Mouse (Mus musculus): ENCODE measurements around the gene Rhebl1.

Gene Rhebl1

GRCm38 (mm10) chr15:98904692-98905091, 10.4 kb upstream of the Rhebl1 start:
- DNase-seq: peak; percentile 54

- DNase-seq: no peak
Measured at GRCm38 (mm10) chr15:98902600-98902999, 8.3 kb upstream of the Rhebl1 start.

DNA sequence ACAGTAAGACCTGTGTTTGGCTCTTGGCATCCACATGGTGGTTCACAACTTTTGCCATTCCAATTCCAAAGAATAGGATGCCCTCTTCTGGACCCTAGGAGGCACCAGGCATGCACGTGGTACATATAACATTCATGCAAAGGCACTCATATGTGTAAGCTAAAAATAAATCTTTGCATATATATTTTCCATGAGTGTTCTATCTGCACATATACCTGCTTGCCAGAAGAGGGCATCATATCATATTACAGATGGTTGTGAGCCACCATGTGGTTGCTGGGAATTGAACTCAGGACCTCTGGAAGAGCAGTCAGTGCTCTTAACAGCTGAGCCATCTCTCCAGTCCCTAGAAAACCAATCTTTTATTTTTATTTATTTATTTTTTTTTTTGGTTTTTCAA, 7.2 kb upstream of the Rhebl1 start:
- DNase-seq: no peak

- DNase-seq: peak; percentile 45
Measured at GRCm38 (mm10) chr15:98897928-98898800, 3.8 kb upstream of the Rhebl1 start, which contains the start of gene Dhh. Dhh (minus strand) TSS chr15:98898540.

GRCm38 (mm10) chr15:98897495-98897894, 3.2 kb upstream of the Rhebl1 start:
- peak; percentile 67 for DNase-seq

GRCm38 (mm10) chr15:98895635-98896589, 1.6 kb upstream of the Rhebl1 start:
- DNase-seq: peak; percentile 63

GRCm38 (mm10) chr15:98894746-98895634, 650 bp upstream of the Rhebl1 start:
- DNase-seq: peak; percentile 54

DNA sequence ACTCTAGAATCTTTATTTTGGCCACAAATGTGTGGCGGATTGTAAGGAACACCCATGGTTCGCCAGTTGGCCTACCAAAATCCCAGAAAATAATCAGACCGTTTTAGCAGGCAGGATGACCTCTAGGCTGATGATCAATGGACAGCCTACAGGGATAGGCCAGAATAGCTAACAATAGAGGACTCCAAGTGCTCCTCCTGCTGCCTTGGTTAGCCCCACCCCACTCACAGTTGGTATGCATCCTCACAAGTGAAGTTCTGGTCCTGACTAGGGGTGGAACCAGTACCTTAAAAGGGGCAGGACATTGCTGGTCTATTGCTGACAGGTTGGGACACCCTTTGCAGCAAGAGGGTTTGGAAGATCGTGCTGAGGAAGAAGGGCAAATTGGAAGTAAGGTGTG, 1.3 kb downstream of the Rhebl1 start:
- no peak for DNase-seq

- DNase-seq: peak; percentile 92
Measured at GRCm38 (mm10) chr15:98891907-98892606, 2.3 kb downstream of the Rhebl1 start.

- DNase-seq: no peak
Measured at GRCm38 (mm10) chr15:98891198-98891742, 3.1 kb downstream of the Rhebl1 start.

GRCm38 (mm10) chr15:98887526-98887925, 6.8 kb downstream of the Rhebl1 start:
- no peak for DNase-seq

DNA sequence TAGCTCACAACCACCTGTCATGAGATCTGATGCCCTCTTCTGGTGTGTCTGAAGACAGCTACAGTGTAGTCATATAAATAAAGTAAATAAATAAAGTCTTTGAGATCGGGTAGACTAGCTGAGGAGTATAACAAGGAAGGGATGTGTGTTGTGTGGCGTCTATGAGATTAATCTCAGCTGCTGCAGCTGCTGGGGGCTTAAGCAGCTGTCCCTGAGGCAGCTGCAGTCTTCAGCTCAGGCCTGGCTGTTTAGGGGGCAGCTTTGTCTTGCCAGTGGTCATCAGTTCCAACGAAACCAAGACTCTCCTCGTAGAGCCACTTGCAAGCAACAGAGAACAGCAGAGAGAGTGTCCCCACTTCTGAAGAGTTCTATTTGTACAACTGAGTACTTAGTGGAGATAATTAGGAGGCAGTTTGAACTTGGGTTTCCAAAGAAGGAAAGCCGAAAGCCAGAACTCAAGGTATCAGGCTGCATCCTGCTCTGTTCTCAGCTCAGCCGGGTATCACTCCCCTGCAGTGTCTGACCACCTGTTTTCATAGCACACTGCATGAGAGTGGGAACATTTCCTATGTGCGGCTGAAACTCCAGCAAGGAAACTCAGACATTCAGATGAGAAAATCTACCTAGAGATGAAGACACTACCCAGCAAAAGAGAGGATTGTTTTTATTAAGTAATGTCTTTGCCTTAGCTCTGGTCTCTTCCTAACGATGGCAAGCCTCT, 7.5 kb downstream of the Rhebl1 start:
- no peak for DNase-seq

- no peak for DNase-seq
Measured at GRCm38 (mm10) chr15:98884106-98884505, 10.2 kb downstream of the Rhebl1 start.

DNA sequence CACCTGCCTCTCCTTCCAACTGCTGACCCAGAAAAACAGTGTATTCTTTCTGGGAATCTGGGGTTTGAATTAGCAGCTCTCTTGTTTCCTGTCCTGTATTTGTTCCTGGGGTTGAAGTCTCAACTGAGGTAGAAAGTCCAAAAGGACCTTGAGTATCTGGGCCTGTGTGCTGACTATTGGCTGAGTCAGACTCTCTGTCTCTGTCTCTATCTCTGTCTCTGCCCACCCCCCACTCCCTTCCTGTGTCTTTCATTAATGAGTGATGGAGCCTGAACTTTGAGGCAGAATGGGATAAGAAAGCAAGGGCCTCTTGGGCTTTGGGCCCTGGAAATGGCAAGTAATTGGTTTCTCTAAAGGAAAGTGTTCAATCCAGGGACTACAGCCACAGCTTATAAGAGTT, 10.7 kb downstream of the Rhebl1 start:
- DNase-seq: no peak

DNA sequence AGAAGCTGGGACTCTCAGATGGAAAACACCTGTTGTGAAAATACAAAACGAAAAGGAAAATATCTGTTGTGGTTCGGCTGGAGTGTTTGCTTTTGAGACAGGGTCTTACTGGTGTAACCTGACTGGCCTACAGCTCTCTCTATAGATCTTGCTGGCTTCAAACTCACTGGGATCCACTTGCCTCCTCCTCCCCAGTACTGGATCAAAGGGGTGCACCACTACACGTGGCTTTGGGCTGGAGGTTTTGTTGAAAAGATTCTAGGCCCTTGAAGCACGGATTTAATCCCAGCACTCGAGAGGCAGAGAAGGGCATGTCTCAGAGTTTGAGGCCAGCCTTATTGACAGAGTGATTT, 12.7 kb downstream of the Rhebl1 start:
- DNase-seq: no peak

- peak; percentile 98 for DNase-seq
Measured at GRCm38 (mm10) chr15:98880978-98881655, 13.2 kb downstream of the Rhebl1 start.

GRCm38 (mm10) chr15:98877331-98877730, 17.0 kb downstream of the Rhebl1 start:
- peak; percentile 92 for DNase-seq

DNA sequence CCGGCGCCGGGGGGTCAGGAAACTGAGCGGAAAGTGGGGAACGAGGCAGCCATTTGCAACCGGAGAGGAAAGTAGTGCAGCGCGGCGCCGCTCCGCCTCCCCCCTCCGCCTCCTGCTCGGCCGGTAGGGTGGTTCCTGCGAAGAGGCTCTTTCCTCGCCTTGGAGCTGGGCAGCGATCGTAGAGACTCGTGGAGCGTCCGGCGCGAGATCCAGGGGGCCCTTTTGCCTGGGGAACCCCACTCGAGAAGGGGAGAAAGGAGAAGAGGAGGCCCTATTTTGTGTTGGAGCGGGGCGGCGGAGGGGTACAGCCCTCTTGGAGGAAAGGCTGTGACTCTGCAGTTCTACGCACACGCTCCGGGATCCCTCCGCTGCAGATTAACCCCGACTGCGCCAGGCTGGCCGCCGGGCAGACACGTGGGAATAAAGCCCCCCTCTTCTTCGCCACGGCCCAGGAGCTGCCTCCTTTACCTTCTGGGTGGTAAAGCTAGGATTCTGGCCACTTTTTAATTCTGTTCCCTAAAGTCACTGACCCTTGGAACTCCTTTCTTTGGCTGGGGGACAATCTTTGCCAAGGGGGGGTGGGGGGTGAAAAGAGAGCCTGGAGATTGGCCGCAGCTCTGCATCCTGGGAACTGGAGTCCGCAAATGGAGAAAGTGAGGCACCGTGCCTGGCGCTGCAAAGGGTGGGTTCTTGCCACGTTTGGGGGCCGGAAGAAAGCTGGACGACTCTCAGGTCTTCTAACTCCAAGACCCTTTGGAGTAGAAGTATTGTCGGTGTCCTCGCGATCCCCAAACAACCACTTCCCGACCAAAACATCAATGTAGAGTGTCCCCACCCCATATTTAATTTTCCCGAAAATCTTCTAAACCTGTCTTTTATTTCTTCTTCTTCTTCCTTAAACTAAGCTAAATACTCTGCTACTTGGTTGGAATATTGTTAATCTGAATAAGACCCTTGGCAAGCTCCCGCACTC, 22.1 kb downstream of the Rhebl1 start:
- peak; percentile 96 for DNase-seq

All from lung, postnatal 36 days (tissue).